Mouse (Mus musculus): ENCODE measurements around the gene Ccl12. TPM values are rescaled to one million over a fixed set of nuclear protein-coding genes. Genes with fewer than 3 reads are reported as not detected.

The Ccl12 gene
- 0.87 and 1.9 TPM in 2 replicates for polyA plus RNA-seq (2016; fragmentation: Nextera tagmentation; extraction: Ambion mirVana)

- no peak within 1 kb of the TSS for H3K4me2 ChIP-seq
- no peak within 1 kb of the TSS for H3K9ac ChIP-seq (replicated peaks)
- no peaks in the 10 kb centered on the region; the same call in 1 of the 2 replicates for H3K27me3 ChIP-seq
- H3K36me3 ChIP-seq, result no peaks in the 10 kb centered on the region
- no peaks in the 10 kb centered on the region for H3K9me3 ChIP-seq
- no peak within 1 kb of the TSS for H3K27ac ChIP-seq
- no peak for ATAC-seq (ENCODE audit: insufficient number of reproducible peaks, insufficient read depth, low FRiP score, low TSS enrichment, low read depth)
- H3K4me1 ChIP-seq (replicated peaks), result 0 out of 2 replicates have a peak, but pooled peaks cover 2% of the 10 kb centered on the region
- 73% methylated on average over 2 of the region's 2 CpGs for WGBS
- no peak within 1 kb of the TSS for H3K4me3 ChIP-seq (replicated peaks)
Observed at GRCm38 (mm10) chr11:82101529-82101928, at the start of gene Ccl12. TSS of gene Ccl12 (plus strand) at chr11:82101845.

GRCm38 (mm10) chr11:82053849-82054248 lies 47.8 kb upstream of the Ccl12 start:
- ATAC-seq (ENCODE audit: insufficient number of reproducible peaks, insufficient read depth, low FRiP score, low TSS enrichment, low read depth), result no peak
- Histone ChIP-seq H3K4me1 (replicated peaks) (no peaks in the 10 kb centered on the region), H3K9me3 (no peaks in the 10 kb centered on the region), H3K9ac (replicated peaks) (no peak overlapping the region), H3K27ac (no peak overlapping the region), H3K36me3 (no peaks in the 10 kb centered on the region), H3K4me3 (replicated peaks) (no peak overlapping the region), H3K27me3 (no peaks in the 10 kb centered on the region), H3K4me2 (no peak overlapping the region)
- 87% methylated on average over 7 of the region's 7 CpGs for WGBS

- no peaks in the 10 kb centered on the region for H3K27me3 ChIP-seq
- no peak for ATAC-seq (ENCODE audit: insufficient number of reproducible peaks, insufficient read depth, low FRiP score, low TSS enrichment, low read depth)
- no peaks in the 10 kb centered on the region for H3K4me1 ChIP-seq (replicated peaks)
- H3K27ac ChIP-seq, result no peak within 1 kb of the TSS
- H3K36me3 ChIP-seq, result no peaks in the 10 kb centered on the region
- H3K4me3 ChIP-seq (replicated peaks), result no peak within 1 kb of the TSS
- H3K4me2 ChIP-seq, result no peak within 1 kb of the TSS
- H3K9me3 ChIP-seq, result no peaks in the 10 kb centered on the region
- 82% methylated on average over 6 of the region's 6 CpGs for WGBS
- no peak within 1 kb of the TSS for H3K9ac ChIP-seq (replicated peaks)
Observed at GRCm38 (mm10) chr11:82057646-82058045, 44.0 kb upstream of the Ccl12 start, which contains the start of gene Ccl11. TSS of gene Ccl11 (plus strand) at chr11:82057823.

DNA sequence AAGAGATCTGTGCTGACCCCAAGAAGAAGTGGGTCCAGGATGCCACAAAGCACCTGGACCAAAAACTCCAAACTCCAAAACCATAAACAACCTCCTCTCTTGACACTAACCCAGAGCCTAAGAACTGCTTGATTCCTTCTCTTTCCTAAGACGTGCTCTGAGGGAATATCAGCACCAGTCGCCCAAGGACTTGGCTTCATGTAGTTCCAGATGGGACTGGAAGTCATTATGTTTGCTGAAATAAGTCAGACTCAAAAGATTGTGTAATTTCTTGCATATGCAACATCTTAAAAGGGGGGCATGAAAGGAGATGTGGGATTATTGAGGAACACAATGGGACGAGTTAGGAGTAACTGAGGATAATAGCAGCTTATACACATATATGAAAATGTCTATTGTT lies 39.4 kb upstream of the Ccl12 start:
- Histone ChIP-seq H3K27ac (no peak overlapping the region), H3K4me2 (no peak overlapping the region), H3K9me3 (no peaks in the 10 kb centered on the region), H3K27me3 (no peaks in the 10 kb centered on the region), H3K36me3 (no peaks in the 10 kb centered on the region), H3K4me3 (replicated peaks) (no peak overlapping the region), H3K9ac (replicated peaks) (no peak overlapping the region), H3K4me1 (replicated peaks) (no peaks in the 10 kb centered on the region)
- ATAC-seq (ENCODE audit: insufficient number of reproducible peaks, insufficient read depth, low FRiP score, low TSS enrichment, low read depth), result no peak
- WGBS, result 48% methylated on average over 3 of the region's 3 CpGs

- Histone ChIP-seq H3K4me1 (replicated peaks) (no peaks in the 10 kb centered on the region), H3K4me3 (replicated peaks) (no peak overlapping the region), H3K27ac (no peak overlapping the region), H3K36me3 (no peaks in the 10 kb centered on the region), H3K9ac (replicated peaks) (no peak overlapping the region), H3K9me3 (no peaks in the 10 kb centered on the region), H3K27me3 (no peaks in the 10 kb centered on the region), H3K4me2 (no peak overlapping the region)
- ATAC-seq (ENCODE audit: insufficient number of reproducible peaks, insufficient read depth, low FRiP score, low TSS enrichment, low read depth), result no peak
- WGBS, result 86% methylated on average over 2 of the region's 2 CpGs
Observed at GRCm38 (mm10) chr11:82063454-82063853, 38.2 kb upstream of the Ccl12 start.

DNA sequence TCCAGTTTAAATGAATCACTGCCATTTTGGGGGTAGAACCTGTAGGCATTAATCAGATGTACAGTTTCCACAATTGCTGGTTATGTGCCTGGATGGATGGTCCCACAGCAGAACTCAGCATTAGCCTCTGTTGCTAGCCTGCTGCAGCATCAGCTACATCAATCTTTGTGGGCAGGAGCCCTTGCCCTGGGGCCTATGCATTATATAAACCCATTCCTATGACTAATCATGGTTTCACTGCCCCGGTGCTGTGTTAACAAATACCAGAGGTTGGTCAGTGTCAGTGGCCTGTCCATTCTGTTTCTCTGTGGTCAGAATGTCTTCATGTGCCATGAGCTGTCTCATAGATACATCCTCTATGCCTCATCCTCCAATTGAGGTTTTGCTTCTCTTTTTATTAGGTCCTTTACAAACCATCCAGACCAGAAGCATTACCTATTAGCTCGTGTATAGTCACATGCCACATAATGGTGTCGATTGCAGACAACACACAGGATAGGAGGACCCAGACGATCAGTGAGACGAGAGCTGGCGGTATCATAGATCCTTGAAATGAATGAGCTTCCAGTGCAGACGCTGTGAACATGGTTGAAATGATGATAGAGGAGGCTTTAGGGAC lies 34.6 kb upstream of the Ccl12 start:
- no peak for ATAC-seq (ENCODE audit: insufficient number of reproducible peaks, insufficient read depth, low FRiP score, low TSS enrichment, low read depth)
- 83% methylated on average over 7 of the region's 7 CpGs for WGBS
- H3K27me3 ChIP-seq, result no peaks in the 10 kb centered on the region
- H3K36me3 ChIP-seq, result no peaks in the 10 kb centered on the region
- no peaks in the 10 kb centered on the region for H3K9me3 ChIP-seq
- no peak overlapping the region for H3K27ac ChIP-seq
- no peak overlapping the region for H3K4me2 ChIP-seq
- no peak overlapping the region for H3K4me3 ChIP-seq (replicated peaks)
- H3K4me1 ChIP-seq (replicated peaks), result no peaks in the 10 kb centered on the region
- H3K9ac ChIP-seq (replicated peaks), result no peak overlapping the region

DNA sequence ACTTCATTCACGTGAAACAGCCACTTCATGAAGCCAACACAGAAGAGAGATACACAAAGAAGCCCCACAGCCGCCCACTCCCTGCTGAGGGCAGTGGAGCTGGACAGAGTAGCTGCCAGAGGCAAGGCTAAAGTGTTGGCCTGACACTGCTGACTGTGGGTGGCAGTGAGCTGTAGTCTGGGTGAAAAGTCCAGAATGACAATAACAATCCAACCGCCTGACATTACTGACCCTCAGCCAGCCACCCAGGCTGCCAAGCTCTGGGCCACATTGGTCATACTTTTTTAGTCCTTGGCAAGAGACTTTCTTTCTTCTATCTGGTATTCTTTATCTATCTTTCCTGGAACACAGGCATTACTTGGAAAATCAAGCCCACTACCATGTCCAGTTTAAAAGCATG lies 30.6 kb upstream of the Ccl12 start:
- H3K27ac ChIP-seq, result no peak overlapping the region
- no peak overlapping the region for H3K9ac ChIP-seq (replicated peaks)
- no peaks in the 10 kb centered on the region for H3K27me3 ChIP-seq
- no peak for ATAC-seq (ENCODE audit: insufficient number of reproducible peaks, insufficient read depth, low FRiP score, low TSS enrichment, low read depth)
- H3K4me1 ChIP-seq (replicated peaks), result no peaks in the 10 kb centered on the region
- no peak overlapping the region for H3K4me3 ChIP-seq (replicated peaks)
- no peaks in the 10 kb centered on the region for H3K9me3 ChIP-seq
- H3K36me3 ChIP-seq, result no peaks in the 10 kb centered on the region
- no peak overlapping the region for H3K4me2 ChIP-seq
- 85% methylated on average over 3 of the region's 3 CpGs for WGBS

DNA sequence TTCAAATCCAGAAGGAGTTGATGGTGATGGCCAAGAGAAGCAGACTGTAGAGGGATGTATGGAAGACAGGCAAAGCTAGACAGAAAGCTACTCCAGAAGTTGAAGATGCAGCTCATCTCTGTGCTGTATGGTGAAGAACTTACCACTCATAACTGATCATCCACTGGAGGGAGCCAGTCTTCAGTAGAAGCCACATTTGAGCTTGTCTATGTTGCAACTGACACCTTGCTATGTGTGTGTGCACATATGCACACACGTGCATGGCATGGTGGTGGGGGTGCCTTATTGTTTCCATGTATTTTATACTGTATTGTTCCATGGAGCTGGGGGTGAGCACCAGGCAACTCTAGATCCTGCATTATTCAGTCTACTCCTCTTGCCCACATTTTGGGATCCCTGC lies 29.3 kb upstream of the Ccl12 start:
- H3K9me3 ChIP-seq, result no peaks in the 10 kb centered on the region
- no peaks in the 10 kb centered on the region for H3K4me1 ChIP-seq (replicated peaks)
- no peak overlapping the region for H3K4me3 ChIP-seq (replicated peaks)
- H3K9ac ChIP-seq (replicated peaks), result no peak overlapping the region
- H3K27me3 ChIP-seq, result no peaks in the 10 kb centered on the region
- WGBS, result 71% methylated on average over 1 of the region's 1 CpGs
- H3K4me2 ChIP-seq, result no peak overlapping the region
- H3K36me3 ChIP-seq, result no peaks in the 10 kb centered on the region
- no peak for ATAC-seq (ENCODE audit: insufficient number of reproducible peaks, insufficient read depth, low FRiP score, low TSS enrichment, low read depth)
- no peak overlapping the region for H3K27ac ChIP-seq

- ATAC-seq (ENCODE audit: insufficient number of reproducible peaks, insufficient read depth, low FRiP score, low TSS enrichment, low read depth), result no peak
- no peak overlapping the region for H3K9ac ChIP-seq (replicated peaks)
- no peak overlapping the region for H3K4me3 ChIP-seq (replicated peaks)
- H3K4me1 ChIP-seq (replicated peaks), result no peaks in the 10 kb centered on the region
- H3K27ac ChIP-seq, result no peak overlapping the region
- no peaks in the 10 kb centered on the region for H3K36me3 ChIP-seq
- WGBS, result 81% methylated on average over 3 of the region's 3 CpGs
- H3K9me3 ChIP-seq, result no peaks in the 10 kb centered on the region
- H3K4me2 ChIP-seq, result no peak overlapping the region
- H3K27me3 ChIP-seq, result no peaks in the 10 kb centered on the region
Observed at GRCm38 (mm10) chr11:82072984-82073383, 28.7 kb upstream of the Ccl12 start.

- Histone ChIP-seq H3K27me3 (no peaks in the 10 kb centered on the region), H3K4me3 (replicated peaks) (no peak overlapping the region), H3K4me2 (no peak overlapping the region), H3K36me3 (no peaks in the 10 kb centered on the region), H3K27ac (no peak overlapping the region), H3K4me1 (replicated peaks) (no peaks in the 10 kb centered on the region), H3K9me3 (no peaks in the 10 kb centered on the region), H3K9ac (replicated peaks) (no peak overlapping the region)
- 82% methylated on average over 3 of the region's 3 CpGs for WGBS
- no peak for ATAC-seq (ENCODE audit: insufficient number of reproducible peaks, insufficient read depth, low FRiP score, low TSS enrichment, low read depth)
Observed at GRCm38 (mm10) chr11:82073686-82074085, 28.0 kb upstream of the Ccl12 start.

DNA sequence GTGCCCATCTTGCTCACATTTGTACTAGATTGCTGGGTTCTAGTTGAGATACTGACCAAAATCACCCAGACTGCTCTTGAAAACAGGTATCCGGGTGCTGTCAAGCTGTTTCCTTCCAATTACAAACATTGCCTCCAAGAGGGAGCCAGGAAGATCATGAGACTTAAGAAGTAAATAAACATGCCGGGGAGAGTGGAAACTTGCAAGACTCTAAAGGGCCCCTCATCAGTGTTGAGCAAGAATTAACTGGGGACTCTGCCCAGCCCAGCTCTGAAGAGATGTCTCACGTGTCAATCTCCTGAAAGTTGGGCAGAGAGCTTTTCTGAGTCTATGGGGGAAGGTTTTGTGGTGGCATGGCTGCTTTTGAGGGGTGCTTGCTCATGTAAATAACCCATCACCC lies 24.6 kb upstream of the Ccl12 start:
- H3K9me3 ChIP-seq, result no peaks in the 10 kb centered on the region
- no peaks in the 10 kb centered on the region for H3K27me3 ChIP-seq
- 51% methylated on average over 3 of the region's 3 CpGs for whole genome bisulfite sequencing
- no peak for ATAC-seq (ENCODE audit: insufficient number of reproducible peaks, insufficient read depth, low FRiP score, low TSS enrichment, low read depth)
- H3K27ac ChIP-seq, result no peak overlapping the region
- H3K9ac ChIP-seq (replicated peaks), result no peak overlapping the region
- no peaks in the 10 kb centered on the region for H3K36me3 ChIP-seq
- H3K4me2 ChIP-seq, result no peak overlapping the region
- no peaks in the 10 kb centered on the region for H3K4me1 ChIP-seq (replicated peaks)
- H3K4me3 ChIP-seq (replicated peaks), result no peak overlapping the region

- no peak overlapping the region for H3K27ac ChIP-seq
- no peak overlapping the region for H3K9ac ChIP-seq (replicated peaks)
- no peak overlapping the region for H3K4me3 ChIP-seq (replicated peaks)
- no peak overlapping the region for H3K4me2 ChIP-seq
- H3K27me3 ChIP-seq, result no peaks in the 10 kb centered on the region
- no peak for ATAC-seq (ENCODE audit: insufficient number of reproducible peaks, insufficient read depth, low FRiP score, low TSS enrichment, low read depth)
- H3K36me3 ChIP-seq, result no peaks in the 10 kb centered on the region
- no peaks in the 10 kb centered on the region for H3K9me3 ChIP-seq
- H3K4me1 ChIP-seq (replicated peaks), result no peaks in the 10 kb centered on the region
Observed at GRCm38 (mm10) chr11:82078136-82078730, 23.4 kb upstream of the Ccl12 start.
